Mouse (Mus musculus) ZHBTc4 (cell line): ENCODE results near the gene Myl7.
"Not testable (repeated sequence)": the region's sequence is repeated elsewhere in the genome, so short reads cannot be mapped to it uniquely, and the experiment has no call there.

Experiments used
- DNase-seq: peaks from one replicate; pipeline ENCODE4 v3.0.0-alpha.2; 2011; ENCODE audit warnings: low read depth, low spot score

Gene Myl7

DNA sequence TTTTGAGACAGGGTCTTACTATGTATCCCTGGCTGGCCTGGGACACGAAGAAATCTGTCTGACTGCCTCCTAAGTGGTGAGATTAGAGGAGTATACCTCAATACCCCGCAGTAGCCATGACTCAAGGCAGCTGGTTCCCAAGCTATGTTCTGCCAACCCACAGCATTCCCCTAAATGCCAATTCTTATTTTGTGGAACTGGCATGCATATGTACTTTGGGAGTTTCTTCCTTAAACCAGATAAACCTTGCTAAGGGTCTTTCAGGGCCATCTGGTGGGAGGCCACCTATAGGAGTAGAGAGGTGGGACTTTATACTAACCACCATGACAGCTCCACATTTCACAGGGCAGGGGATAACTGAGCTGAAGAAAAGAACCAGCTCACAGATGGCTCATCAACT lies 5.3 kb upstream of the Myl7 start:
- no peak for DNase-seq

DNA sequence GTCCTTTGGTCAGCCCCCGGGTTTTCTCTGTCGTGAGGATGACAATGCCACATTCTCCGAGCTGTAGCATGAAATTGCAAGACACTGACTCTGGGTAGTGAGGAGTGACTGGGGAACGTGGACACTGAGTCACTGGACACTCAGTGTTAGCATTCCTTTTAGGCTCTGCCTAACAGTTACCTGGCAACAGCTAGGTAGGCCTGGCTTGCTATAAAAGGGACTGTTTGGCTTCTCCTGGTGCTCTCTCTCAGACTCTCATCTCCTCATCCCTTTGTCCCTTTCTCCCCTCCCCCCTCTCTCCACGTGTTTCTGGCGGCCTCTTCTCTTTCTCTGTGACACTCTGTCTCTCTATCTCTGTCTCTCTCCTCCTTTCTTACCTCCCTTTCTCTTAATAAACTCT lies 3.8 kb upstream of the Myl7 start:
- no peak for DNase-seq

DNA sequence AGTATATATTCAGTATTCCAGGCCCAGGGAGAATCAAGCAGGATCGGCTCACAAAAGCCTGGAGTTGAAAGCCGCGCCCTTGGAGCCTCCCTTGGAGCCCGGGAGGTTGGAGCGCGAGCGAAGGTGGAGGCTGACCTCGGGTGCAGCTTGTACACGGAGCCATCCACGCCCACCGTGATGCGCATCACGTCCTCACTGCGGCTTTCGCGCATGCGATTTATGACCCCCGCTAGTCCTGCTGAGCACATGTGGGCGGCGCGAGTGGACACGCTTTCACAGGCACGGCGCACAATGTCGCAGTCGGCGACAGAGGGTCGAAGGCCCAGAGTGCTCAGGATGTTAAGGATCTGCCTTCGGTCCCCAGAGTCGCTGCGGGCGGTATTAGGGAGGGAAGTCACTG lies 3.4 kb upstream of the Myl7 start:
- DNase-seq, result peak; percentile 88

DNA sequence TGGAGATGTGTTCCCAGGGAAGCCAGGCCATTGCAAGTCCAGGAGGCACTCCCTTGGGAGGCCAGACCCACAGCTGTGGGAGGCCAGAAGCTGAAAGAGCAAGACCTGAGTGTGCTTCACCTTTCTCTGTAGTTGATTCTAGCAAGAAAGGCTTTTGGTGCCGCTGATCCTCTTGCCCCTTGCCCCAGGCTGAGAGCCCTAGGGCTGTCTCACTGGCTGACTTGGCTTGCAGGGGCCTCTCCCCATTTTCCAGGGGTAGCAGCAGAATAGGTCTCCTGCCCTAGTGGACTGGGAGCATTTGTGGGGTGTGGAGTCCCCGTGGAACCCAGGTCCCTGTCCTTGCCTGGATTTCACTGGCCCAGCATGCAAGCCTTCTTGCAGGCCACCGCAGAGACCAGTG lies 2.7 kb upstream of the Myl7 start:
- peak; percentile 19 for DNase-seq

DNA sequence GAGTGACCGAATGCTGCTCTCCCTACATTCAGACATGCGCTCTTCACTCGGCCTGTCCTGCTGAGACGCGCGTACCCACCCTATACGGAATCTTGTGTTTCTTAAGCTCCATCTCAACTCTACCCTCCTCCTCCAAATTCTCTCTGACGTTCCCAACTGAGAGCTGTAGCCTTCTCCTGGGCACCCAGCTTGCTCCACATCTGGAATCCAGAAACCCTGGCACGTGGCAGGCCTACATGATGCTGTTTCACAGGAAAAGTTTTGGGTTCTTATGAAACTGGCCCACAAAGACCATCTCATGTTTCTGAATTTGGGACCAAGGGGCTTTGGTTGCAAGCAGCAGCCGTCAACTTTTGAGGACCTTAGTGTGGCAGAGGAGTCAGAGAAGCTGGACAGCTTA lies 704 bp upstream of the Myl7 start:
- DNase-seq, result no peak

DNA sequence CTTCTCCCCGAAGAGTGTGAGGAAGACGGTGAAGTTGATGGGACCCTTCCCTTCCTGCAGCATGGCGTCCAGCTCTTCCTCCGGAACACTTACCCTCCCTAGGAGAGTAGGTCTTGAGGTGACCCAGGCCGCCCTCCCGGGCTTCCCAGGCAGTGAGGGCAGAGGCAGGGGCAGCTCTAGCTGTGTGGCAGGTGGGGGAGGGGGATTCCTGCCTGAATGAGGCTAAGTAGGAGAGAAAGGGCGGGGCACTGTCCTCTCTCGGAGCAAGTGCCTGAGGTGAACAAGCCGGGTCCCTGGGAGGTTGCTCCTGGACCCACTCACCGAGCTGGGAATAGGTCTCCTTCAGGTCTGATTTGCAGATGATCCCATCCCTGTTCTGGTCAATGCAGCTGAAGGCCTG lies 743 bp downstream of the Myl7 start:
- DNase-seq, result peak; percentile 54

DNA sequence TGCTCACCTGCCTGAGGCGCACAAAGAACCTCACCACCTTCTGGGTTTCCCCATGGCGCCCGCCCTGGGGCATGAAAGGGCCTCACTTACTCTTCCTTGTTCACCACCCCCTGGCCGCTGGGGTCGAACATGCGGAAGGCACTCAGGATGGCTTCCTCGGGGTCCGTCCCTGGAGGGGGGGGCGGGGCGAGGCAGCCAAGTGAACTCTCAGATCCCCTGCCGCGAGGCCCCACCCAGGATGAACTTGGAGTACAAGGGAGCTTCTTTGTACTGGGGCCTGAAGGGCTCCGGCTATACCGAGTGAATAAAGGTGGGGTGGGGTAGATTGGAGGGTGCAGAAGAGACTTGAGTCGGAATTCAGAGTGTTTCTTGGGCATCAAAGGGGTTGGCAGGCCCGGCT lies 1.4 kb downstream of the Myl7 start:
- DNase-seq, result peak; percentile 87

DNA sequence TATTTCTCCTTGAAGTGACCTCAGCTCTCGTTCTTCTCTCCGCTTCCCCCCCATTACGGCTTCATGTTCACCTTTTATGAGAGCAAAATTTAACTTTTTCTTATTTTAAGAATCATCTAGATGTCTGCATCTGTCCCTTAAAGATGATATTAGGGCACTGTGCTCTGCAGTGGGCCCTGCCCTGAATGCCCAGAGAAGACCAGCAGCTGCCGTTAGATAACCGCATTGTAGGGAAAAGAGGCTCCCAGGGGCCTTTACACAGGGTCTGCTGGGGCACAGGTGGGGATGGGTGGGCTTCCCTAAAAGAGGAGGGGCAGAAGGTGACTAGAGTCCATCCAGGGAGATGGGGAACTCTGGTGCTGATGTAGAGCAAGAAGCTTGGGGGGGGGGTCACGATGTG lies 4.8 kb downstream of the Myl7 start:
- no peak for DNase-seq

DNA sequence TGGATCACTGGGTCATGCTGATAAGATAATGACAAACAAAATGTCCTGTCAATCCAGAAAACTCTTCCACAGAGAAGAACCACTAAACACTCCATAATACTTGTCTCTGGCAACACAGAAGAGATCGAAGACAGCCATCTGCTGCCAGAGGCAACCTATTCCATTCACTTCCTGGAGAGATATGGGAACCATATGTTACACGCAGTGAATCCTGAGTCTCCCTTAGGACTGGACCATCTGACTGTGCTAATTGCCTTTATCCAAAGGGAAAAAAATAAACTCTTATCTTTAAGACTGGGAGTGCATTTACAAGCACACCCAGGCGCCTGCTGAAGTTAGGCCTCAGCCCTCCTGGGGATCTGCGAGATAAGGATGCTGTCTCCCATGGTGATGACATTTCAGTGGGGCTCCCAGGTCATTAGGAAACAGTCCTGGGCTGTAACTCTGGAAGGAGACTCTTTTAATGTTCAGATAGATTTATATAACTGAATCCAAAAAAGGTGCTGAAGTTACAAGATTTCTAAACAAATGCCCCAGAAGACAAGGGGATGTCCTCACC lies 5.7 kb downstream of the Myl7 start:
- DNase-seq, result no peak

DNA sequence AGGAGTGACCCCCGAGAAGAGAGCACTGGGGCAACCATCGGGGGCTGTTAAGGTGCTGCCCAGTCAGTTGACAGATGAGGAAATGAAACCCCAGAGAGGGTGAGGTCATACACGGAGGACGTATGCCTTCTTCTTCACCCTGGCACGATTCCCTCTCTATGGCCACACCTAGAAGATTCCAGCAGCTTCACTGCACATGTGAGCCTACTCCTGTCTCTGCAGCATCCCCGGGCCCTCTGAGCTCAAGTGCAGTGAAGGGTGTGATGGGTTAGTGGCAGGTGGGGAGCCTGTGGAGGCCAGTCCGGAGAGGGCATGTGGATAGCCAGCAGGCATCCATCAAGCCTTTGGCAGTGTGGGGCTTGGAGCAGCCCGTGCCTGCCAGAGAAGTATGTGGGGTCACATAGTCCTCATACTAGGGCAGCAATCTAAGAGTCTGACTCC lies 6.4 kb downstream of the Myl7 start:
- no peak for DNase-seq

DNA sequence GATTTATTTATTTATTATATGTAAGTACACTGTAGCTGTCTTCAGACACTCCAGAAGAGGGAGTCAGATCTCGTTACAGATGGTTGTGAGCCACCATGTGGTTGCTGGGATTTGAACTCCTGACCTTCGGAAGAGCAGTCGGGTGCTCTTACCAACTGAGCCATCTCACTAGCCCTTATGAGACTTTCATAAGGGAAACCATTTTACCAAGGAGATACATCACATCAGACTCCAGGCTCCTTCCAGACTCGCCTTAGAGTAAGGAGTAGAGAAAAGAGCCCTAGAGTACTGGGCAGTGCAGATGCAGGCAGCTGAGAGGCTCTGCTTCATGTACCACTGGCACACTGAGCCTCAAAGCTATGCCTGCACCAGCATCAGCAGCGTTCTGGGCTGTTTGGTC lies 10.0 kb downstream of the Myl7 start:
- not testable (repeated sequence) for DNase-seq

DNA sequence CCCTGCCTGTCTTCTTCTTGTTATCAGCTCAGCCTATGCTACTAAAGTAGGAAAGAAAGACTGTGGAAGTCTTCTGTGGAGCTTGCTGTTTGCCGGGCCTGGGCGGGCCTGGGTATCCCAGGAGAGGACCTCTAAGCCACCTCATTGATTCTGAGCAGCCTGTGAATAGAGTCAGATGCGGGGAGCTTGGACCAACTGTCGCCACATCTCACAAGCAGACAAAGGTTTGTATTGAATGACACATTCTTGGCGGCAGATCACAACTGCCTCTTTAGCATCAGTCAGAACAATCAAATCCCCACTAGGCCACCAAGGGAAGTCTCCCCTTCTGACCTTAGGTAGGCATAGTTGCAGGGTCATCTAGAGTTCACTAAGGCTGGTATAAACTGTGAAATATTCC lies 11.3 kb downstream of the Myl7 start:
- peak; percentile 70 for DNase-seq

DNA sequence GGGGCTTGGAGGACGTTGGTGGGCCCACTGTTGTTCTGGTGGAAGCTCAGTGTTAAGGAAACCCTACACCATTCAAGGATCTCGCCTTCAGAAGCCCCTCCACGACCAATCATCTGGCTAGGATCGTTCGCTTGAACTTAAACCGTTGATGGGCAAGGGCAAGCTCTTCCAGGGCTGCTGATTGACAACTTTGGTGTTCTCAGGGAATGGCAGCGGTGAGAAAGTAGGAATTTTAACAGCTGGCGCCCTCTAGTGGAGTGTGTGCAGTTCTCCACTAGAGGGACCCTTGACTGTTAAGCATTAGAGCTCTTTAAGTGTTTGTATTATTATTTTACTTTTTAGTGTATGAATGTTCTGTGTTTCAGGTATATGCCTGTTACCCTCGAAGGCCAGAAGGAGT lies 12.4 kb downstream of the Myl7 start:
- DNase-seq, result peak; percentile 87

DNA sequence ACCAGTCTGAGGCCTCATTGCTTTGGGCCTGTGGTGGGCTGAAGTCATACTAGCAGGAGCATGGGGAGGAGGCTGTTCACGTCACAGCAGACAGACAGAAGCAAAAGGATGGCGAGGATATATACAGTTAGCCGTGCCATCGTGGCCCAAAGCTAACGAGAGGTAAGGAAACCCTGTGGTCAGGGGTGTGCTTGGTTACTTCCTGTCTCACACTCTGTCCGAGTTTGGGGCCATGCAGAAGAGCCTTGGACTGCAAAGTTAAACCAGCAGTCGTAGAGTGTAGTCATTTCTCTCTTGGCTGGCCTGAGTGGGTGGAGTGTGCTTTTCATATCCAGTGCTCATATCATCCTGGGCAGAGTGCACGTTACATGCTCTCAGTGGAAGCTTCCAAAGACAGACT lies 16.1 kb downstream of the Myl7 start:
- no peak for DNase-seq

DNA sequence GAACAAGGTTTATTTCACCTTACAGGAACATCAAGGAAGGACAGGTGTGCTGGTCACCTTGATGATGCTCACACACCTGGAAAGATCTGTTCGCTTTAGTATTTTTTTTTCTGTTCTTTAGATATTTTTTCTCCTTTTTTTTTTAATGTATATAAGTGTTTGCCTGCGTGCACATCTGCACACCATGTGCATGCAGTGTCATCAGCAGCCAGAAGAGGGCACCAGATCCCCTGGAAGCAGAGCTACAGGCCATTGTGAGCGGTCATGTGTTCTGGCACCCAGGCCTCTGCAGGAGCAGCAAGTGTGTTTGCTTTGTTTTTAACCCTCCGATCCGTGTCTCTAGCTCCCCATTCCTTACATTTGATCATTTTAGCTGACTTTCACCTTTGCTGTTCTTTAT lies 18.7 kb downstream of the Myl7 start:
- peak; percentile 90 for DNase-seq

DNA sequence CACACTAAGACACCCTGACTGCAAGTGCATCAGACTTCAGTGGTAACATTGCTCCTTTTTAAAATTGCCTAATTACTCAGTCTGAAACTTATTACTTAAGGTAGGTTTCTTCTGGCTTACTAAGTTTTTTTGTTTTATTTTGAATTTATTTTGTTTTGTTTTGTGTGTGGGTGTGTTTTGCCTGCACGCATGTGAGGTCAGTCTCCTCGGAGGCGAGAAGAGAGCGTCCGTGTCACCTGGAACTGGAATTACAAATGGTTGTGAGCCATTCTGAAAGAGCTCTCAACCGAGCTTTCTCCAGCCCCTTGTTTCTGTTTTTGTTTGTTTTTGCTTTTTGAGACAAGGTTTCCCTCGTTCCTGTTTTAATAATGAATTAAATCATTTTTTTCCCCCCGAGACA lies 19.9 kb downstream of the Myl7 start:
- DNase-seq, result no peak

DNA sequence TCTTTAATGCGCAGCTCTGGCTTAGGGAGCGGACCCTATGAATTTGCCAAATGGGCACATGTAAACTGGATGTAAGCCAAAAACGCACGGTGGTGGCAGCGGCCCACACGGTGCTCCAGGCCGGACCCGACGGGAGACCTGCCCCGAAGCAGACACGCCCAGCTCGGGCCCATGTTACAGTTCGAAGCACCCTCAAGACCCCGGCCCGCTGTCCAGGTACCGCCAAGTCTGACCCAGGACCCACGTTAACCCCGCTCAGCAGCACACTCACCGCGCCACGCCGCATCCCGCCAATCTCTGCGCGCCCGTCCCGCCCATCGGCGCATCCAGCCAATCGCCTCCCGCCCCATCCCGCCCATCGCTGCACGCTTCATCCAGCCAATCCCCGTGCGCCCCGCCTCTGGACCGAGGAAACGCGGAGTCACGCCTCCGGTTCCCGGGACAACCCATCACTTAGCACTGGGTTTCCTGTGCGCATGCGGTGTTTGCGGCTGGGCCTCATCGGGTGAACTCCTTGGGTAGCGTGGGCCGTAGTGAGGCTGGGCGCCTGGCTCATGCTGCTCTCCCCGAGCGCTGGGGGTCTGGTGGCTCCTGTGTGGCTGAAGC lies 20.6 kb downstream of the Myl7 start, which contains the start of gene Pold2:
Pold2 (minus strand) TSS at position 372 of the 606 bp plus-strand sequence.
- peak; percentile 100 for DNase-seq

DNA sequence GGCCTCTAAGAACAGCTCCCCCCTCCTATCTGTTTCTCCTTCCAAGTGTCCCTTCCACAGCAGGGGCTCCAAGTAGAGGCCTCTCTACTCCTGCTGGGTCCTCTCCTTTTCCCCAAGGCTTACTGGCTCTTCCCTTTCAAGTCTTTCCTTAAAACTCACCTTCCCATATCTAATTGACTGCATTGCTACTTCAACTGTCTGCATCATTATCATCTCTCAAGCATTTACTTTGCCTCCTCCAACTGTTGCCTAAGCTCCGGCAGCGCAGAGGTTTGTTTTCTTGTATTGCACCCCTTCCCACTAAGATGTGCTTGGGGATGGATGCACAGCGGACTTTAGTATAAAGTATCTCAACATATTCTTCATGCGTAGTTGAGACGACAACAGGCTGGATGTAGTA lies 21.2 kb downstream of the Myl7 start:
- DNase-seq, result no peak

DNA sequence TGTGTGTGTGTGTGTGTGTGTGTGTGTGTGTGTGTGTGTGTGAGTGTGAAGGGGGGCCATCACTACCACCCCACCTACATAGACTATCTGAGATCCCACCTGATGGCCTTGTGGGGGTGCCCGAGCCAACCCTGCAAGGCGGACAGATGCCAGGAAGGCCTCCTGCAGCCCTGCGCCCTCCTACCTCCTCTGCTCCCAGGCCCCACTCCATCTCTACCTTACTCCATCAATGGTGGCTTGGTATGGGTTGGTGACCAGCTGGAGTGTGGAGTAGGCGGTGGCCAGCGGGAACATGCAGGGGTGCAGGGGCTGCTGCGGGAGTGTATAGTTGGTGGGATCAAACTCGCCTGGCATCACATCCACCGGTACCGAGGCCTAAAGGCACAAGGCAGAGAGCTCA lies 25.4 kb downstream of the Myl7 start:
- DNase-seq, result no peak

DNA sequence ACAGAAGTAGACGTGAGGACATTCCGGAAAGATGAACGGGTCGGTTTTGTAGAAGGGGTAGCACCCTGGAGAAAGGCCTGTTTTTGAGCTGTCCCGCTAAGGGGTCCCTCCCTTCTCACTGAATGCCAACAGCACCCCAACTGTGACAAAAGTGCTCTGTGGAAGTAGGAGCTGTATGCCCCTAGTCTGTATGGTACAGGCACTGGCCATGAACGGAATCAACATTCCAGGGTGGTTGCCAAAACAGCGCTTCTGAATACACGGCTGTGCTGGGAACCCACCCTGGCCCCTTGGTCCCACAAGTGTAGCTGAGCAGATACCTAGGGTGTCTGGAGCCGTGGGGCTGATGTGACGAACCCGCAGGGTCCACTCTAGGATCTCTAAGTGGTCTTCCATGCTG lies 25.9 kb downstream of the Myl7 start:
- DNase-seq, result no peak

DNA sequence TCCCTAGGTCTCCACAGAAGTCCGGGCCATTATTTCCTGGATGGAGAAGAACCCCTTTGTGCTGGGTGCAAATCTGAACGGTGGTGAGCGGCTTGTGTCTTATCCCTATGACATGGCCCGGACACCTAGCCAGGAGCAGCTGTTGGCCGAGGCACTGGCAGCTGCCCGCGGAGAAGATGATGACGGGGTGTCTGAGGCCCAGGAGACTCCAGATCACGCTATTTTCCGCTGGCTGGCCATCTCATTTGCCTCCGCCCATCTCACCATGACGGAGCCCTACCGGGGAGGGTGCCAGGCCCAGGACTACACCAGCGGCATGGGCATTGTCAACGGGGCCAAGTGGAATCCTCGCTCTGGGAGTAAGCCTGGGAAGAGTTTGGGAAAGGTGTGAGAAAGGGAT lies 28.5 kb downstream of the Myl7 start:
- no peak for DNase-seq

DNA sequence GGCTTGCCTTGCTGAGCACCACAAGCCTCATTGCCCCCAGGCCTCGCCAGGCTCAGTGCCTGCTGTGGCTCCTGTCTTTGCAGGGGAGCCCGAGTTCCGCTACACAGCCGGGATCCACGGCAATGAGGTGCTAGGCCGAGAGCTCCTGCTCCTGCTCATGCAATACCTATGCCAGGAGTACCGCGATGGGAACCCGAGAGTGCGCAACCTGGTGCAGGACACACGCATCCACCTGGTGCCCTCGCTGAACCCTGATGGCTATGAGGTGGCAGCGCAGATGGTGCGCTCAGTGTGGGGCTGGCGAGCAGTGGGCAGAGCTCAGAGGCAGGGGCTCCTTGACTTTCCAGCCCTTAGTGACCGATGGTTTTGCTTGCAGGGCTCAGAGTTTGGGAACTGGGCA lies 29.3 kb downstream of the Myl7 start:
- DNase-seq, result no peak

DNA sequence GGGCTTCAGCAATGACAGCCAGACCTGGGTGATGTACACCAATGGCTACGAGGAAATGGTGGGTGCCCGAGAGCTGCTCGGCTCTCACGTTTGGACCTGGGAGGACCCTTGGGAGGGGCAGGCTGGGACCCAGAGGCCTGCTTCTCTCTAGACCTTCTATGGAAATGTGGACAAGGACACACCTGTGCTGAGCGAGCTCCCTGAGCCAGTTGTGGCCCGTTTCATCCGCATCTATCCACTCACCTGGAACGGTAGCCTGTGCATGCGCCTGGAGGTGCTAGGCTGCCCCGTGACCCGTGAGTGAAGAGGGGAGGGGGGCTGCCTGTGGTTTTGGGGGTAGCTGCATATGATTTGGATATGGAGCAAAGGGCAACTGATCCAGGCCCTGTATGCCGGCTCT lies 30.3 kb downstream of the Myl7 start:
- DNase-seq, result no peak

DNA sequence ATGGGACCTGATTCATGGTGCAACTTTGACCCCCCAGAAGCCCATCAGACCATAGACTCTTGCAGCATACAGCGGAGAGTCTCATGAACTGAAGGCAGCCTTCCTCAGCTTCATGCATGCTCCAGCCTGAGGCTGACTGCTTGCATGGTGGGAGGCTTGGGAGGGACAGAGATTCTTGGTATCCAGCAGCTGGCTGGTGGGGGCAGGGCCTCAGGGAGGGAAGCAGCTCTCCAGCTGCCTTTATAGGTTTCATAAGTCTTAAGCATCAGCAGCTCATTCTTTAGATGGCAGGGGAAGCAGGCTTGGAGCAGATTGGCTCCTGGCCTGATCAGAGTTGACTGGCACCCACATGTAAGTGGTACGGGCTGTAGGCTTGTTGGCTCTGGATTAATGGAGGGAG lies 31.4 kb downstream of the Myl7 start:
- DNase-seq, result no peak
